Mouse (Mus musculus) left cerebral cortex, postnatal 25 days (tissue): ENCODE data around the gene Plau. TPM values are rescaled to one million over a fixed set of nuclear protein-coding genes. Genes with fewer than 3 reads are reported as not detected.
A peak's percentile ranks its signal among the peaks of the same experiment; 100 is the strongest.

Experiments used
- DNase-seq, 2 experiments: peaks; one replicate each; pipeline ENCODE4 v3.0.0; 2022; ENCODE audit warnings: low spot score in 2 of 2, mixed read lengths in 1 of 2
- intact Hi-C: fragments of 180-260 bp; cut with DNase I; formaldehyde crosslinking; loops from one replicate; pipeline ENCODE4 v1.15.1; 2025
- total RNA-seq, 2 experiments: library from RNA; stranded (reverse); gene quantifications; 2 replicates each; pipeline ENCODE4 v1.2.3; 2021

Gene Plau
- 1 to 10 TPM; 5.9 to 7.8 TPM for total RNA-seq

DNA sequence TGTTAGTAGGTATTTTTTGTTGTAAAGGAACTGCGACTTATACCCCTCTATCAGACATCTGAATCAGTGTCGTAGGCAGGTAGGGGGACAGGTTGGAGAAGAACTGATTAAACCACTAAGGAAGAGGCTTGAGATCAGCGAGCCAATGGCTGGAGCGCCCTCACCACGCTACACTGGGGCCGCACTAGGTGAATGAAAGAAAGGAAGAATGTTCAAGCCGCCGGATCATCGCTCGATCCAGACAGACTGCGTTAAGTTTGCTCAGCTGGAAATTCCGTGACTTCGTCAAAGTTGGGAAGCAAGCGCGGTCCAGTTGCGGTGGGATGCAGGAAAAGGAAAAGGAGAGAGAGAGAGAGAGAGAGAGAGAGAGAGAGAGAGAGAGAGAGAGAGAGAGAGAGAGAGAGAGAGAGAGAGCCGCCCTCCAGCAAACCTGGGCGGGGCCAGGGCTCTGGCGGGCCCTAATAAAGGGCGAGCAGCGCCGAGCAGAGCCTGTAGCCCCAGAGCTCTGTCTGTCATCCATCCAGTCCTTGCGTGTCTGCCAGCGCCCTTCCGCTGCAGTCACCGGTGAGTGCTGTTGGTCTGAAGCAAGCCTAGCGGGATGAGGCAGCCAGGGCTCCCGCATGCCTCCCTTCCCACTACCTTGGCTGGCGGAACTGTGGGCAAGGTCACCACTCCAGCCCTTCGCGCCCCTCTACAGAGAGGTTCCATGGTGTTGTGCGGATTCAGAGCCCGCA is at the start of gene Plau:
Gene Plau, plus strand, starts transcription at position 490 of the 734 bp plus-strand sequence.
- intact Hi-C loops = no loop called here
- peak; percentile 28 to 55 for DNase-seq

DNA sequence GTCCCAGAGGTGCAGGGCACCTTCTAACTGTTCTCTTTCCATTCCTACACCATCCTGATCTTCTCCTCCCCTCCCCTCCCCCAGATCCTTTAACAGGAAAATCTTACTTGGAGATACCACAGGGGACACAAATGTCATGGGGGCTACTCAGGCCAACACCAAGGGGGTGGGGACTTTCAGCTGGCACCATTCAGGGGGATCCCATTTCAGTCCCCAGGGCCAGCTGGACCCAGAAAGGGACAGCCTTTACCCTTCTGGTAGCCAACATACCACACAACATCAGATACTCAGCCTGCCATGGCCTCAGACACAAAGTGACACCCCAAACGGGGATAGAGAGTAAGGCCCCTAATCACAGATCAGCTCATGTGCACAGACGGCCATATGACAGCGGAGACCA is 48.3 kb upstream of the Plau start:
- no peak for DNase-seq
- intact Hi-C loops = no loop called here

DNA sequence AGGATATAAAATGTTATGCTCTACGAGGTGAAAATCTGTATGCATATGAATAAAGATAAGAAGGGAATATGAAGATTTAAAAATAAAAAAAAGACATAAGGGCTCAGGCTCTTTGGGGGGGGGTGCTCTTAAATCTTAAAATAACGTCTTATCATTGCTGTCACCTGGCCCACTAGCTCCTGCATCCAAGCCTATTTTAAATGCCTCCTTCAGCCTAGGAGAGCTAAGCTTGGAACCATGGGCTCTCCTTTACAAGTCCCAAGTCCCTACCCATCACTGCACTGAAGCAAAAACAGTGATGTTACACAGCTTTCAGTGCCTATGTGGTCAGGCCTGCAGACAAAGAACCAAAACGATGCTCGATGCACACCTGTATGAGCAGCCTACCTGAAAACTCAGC is 46.9 kb upstream of the Plau start:
- intact Hi-C loops = no loop called here
- peak in 1 of 2 experiments; percentile 67 for DNase-seq

DNA sequence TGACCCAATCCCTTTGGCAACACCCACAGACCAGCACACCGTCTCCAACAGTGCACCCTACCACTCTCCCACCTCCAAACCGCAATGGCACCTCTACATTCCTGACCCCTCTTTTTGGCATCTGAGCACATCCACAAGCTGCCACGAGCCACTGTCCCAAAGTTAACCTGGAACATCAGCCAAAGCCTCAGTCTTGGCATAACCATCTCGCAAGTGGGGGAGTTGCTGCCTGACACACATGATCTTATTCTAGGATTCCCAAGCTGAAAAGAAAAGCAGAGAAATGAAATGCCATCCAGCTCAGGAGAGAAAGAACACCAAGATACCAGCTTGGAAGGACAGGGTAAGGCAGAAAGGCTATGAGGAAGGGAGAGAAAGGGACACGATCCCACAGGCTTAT is 46.0 kb upstream of the Plau start:
- intact Hi-C loops = loop anchor here (5.0 kb wide), 1 partner anchor 33 kb away; no protein-coding TSS in a partner anchor

DNA sequence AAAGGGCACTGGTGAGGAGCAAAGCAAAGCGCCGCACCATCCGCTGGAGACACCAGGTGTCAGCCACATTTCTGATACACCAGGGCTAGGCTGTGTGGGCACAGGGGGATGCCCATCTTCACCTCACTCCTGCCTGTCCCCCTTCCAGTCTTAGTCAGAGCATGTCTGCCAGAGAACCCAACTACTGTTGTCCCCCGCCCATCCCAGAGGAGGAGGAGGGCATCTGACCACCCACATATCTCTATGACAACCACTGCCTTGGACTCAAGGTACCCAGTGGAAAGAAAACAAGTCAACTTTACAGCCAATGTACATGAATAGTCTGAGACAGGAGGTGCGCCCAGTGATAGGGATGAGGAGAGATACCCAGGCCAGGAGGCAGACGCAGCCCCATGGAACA is 45.5 kb upstream of the Plau start:
- peak in 1 of 2 experiments; percentile 76 for DNase-seq

More for the DNA sequence above, 46.0 kb upstream of the Plau start:
- DNase-seq = peak in 1 of 2 experiments; percentile 75

DNA sequence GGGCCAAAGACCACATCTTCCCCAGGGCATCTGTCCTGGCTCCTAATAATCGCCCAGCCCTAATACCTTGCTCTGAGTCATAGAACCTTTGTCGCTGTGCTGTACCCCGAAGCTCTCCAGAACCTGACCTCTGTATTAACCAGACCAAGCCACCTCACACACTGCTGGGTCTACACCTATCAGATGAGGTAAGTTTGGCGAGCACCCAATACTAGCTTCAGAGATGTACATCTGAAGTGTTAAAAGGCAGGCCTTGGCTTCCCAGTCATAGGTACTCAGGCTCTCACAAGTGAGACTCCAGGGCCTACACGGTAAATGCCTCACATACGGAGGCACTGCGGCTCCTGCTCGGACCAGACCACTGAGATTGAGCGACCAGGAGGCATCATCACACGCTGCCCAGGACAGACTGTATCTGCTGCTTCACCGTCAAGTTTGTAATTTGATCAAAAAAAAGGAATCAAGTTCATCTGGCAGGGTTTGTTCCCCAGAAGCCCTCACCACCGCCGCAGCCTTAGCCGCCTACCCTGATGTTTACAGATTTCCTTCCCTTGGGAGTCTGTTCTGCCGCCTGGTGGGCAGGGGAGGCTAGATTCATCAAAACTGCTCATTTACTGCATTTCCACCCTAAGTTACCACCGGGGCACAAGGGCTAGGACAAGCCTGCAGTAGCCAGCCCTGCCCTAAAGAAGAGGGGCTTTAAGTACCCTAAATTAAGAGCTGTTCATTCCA is 44.8 kb upstream of the Plau start:
- intact Hi-C loops = loop anchor here (5.0 kb wide), 1 partner anchor 34 kb away; no protein-coding TSS in a partner anchor
- peak; percentile 29 to 56 for DNase-seq

More for the DNA sequence above, 45.5 kb upstream of the Plau start:
- intact Hi-C loops = loop anchor here (5.0 kb wide), 1 partner anchor 34 kb away; no protein-coding TSS in a partner anchor

DNA sequence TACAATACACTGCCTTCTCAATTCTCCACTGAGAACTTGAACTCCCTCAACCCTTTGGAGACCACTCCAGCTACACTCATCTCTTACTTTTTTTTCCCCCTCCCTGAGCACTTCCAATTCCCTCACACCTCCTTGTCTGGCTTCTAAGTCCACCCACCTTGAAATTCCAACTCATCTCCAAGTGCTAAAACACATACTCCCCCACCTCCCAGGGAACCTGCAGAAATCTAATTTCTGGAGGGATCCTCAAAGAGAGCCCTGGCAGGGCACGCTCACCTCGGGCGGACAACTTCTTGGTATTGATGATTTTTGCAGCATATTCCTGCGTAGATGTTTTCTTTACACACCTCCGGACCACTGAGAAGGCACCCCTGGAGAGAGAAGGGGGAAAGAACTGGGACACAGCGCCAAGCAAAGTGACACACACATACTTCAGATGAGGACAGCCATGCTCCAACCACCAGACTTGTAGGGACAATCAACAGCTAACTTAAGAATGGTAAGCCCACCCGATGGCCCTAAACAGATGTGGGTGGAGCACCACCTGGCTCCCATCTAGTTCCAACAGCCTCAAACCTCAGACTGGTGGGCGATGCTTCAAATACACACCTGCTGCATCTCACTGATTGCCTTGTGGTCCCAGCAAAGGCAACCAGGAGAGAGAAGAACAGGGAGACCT is 44.1 kb upstream of the Plau start:
- peak; percentile 31 to 79 for DNase-seq
- intact Hi-C loops = loop anchor here (5.0 kb wide), 1 partner anchor 35 kb away; no protein-coding TSS in a partner anchor

DNA sequence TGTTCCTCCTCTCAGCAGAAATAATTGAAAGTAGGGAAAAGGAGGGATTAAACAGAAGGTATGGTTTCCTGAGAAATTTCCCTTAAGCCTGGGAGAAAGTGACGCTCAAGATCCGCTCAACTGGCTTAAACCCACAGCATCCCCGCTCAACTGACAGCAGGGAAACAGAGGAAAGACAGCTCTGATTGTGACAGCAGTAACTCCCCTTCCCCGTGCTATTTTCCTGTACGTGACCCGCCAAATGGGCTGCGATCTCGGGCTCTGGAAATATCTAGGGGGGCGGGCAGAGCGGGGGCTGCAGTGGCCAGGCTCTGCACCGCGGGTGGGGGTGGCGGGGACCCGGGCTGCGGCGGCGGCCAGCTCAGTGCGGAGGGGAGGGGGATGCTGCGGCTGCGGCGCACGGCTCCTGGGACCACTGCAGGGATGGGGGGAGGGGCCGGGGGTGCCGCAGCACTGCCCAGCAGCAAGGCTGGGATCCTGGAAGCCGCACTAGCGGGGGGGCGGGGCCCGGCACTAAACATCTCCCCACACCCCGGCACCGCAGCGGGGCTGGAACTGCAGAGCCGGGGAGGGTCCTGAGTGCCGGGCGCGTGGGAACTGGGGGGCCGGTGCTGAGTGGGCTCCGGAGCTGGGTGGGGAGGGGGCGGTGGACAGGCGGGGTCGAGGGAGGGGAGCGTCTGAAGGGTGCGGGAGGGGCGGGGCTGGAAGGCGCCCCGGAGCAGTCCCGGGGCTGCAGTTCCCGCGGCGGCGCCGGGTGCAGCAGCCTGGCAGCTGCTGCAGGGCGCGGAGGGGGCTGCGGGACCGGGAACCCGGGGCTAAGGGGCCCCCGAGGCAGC is 43.3 kb upstream of the Plau start:
- peak in 1 of 2 experiments; percentile 21 for DNase-seq
- intact Hi-C loops = loop anchor here (5.0 kb wide), 1 partner anchor 36 kb away; no protein-coding TSS in a partner anchor

DNA sequence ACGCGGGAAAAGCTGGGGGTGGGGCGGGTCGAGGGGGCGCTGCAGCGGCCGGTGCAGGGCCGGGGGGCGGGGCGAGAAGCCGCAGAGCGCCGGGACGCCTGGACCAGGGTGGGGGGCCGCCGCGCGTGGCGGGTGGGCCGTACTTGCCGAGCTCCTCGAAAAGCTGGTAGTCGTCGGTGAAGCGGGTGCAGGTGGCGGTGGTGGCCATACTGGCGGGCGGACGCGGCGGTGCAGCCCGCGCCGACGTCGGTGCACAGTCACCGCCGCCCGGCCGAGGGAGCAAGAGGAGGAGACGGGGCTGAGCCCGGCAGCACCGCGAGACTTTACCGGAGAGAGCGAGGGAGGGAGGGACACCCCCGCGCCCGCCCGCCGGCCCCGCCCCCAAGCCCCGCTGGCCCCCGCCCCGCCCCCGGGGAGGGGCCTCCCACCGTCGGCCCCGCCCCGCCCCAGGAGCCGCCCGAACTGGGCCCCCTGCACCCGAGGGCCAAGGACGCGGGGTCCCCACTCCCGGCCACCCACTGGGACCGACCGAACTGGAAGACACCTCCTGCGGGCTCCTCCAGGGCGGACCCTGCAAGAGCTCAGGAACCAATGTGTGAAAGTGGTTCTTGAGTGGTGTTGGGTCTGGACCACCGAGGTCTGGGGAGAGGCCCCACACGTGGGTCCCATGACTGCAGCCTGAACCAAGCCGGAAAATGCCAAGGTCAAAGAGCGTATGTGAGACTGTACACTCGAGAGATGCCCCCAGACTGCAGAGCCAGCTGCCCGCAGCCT is 42.5 kb upstream of the Plau start, which contains the start of gene Camk2g:
Gene Camk2g, minus strand, starts transcription at position 331 of the 774 bp plus-strand sequence.
- peak; percentile 70 to 78 for DNase-seq
- intact Hi-C loops = loop anchor here (5.0 kb wide), 1 partner anchor 37 kb away; no protein-coding TSS in a partner anchor

DNA sequence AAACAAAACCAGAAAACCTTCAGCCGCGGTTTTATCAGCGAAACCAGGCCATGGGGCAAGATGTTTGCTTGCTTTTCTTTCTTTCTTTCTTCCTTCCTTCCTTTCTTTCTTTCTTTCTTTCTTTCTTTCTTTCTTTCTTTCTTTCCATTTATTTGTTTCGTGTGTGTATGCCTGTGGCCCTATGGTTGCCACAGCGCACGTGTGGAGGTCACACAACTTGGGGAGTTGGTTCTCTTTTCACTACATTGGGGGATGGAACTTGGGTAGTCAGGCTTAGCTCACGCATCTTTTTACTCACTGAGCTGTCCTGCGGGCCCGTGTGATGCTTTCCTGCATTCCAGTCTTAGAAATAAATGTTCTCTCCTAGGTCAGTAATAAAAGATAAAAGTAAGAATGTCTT is 41.9 kb upstream of the Plau start:
- intact Hi-C loops = loop anchor here (5.0 kb wide), 1 partner anchor 37 kb away; no protein-coding TSS in a partner anchor

DNA sequence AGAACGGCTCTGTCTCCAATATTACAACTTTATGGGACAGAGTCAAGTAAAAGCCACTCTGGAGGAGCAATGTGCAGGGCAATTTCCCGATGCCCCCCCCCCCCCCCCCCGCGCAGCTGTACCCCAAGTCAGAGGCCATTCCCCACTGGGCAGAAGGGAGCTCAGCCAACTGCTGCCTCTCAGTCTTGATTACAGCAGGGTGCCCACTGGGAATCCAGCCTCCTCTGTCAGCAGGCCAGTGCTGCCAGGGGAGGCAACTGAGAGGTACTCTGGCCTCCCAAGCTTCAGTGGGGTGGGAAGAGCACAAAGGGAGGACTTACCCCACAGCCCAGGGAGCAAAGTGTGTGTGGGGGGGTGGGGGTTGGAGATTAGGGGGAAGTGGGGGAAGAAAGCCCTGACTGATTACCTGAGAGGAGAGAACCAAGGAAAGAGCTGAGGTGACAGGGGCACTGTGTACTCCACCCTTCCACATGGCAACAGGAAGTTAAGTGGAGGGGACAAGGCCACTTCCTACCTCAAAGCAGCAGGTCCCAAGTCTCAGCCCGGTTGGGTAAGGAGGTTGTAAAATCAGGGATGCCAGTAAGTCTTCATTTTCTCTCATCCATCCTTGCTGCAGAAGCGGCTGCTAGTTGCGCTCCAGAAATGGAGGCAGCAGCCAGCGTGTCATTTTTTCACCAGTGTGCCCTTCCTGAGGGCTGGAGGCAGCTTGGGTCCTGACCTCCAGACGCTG is 40.9 kb upstream of the Plau start:
- DNase-seq = no peak
- intact Hi-C loops = no loop called here

More for the DNA sequence above, 41.9 kb upstream of the Plau start:
- DNase-seq = no peak

DNA sequence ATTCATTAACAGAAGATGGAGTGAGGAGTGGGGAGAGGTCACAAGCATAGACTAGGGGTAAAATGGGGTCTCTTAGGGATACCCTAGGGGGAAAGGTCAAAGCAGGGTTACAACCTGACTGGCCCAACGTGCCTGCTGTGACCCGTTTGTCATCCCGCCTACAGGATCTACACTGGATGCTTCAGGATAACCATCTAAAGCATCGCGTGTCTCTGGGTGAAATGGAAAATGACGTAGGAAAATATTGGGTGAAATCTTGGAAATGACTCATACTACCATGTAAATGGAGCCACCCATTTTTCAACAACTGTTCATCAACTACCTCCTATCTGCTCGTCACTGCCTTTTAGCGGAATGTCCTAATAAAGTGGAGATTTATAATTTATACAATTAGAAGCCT is 40.3 kb upstream of the Plau start:
- intact Hi-C loops = no loop called here
- no peak for DNase-seq

DNA sequence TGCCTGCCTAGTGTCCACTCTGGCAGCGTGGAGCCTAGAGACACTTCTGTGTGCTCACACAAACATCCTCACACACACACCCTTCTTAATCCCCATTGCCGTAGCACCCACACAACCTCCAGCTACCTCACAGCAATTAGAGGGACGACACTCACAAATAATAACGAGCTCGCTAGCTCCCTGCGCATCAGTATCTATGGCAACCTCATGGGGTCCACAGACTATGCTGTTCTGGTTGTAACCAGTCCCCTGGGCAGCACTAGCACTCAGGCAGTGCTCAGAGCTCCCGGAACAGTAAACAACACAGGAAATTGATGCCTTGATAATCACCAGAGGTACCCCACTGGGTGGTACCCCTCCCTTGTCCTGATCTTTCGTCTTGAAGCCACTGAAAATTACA is 39.8 kb upstream of the Plau start:
- intact Hi-C loops = no loop called here

DNA sequence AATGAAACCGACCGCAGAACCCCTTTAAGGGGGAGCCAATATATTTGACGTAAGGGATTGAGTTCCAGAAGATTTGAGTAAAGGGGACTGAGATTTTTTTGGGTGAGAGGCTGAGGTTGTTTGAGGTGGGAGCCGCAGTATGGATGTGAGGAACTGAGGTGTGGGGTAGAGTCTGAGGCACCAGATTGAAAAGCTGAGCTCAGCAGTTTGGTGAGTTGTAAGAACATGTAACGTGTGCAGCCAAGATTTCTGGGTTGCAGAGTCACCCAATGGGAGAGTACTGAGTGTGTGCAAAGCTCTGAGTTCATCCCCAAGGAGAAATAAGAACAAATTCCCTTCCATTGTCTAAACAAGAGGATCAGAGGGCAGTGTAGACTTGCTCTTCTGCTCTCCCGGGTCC is 38.2 kb upstream of the Plau start:
- no peak for DNase-seq
- intact Hi-C loops = loop anchor here (1.0 kb wide), 1 partner anchor 32 kb away; no protein-coding TSS in a partner anchor

More for the DNA sequence above, 39.8 kb upstream of the Plau start:
- DNase-seq = no peak

DNA sequence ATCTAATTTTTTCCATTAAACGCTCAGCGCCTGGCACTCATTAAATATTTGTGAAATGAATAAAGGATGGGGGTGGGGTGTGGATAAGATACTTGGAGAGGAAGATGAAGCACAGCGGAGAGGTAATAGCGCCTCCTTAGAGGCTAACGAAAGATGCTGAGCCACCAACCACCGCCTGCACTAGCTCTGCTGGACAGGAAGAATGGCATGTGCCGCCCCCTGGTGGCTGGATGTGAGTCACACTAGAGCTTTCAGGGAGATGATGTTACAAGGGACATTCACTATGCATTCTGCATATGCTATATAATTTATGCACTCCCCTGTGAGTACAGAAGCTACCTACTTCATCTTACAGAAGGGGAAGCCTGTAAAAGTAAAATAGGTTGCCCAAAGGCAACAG is 37.7 kb upstream of the Plau start:
- peak; percentile 82 to 91 for DNase-seq
- intact Hi-C loops = loop anchor here (1.0 kb wide), 1 partner anchor 32 kb away; no protein-coding TSS in a partner anchor

DNA sequence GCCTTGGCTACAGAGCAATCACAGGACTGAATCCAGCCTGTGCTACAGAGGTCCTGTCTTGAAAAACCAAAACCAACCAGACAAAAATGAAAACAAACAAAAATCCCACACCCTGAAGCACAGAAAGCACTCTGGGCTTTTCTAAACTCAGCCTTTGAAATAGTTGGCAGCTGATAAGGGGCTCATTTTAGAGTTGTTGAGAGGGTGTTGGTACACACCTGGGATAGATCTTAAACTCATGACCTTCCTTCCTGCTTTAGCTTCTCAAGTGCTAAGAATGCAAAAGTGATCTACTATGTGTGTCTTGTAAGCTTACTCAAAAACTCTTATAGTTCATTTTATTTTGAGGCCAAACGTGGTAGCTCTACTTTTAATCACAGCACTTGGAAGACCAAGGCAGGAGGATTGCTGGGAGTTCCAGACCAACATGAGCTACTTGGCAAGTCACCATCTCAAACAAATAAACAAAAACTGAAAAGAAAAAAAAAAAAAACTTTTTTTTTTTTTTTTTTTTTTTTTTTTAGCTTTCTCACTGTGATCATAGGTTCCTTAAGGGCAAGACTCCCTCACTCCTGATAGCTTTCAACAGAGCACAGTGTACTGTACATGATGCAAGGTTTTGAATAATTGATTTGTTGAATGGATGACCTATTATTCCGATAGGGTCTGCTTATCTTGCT is 33.4 kb upstream of the Plau start:
- DNase-seq = no peak
- intact Hi-C loops = loop anchor here (1.0 to 5.0 kb wide), 2 partner anchors 70 to 214 kb away; no protein-coding TSS in a partner anchor

DNA sequence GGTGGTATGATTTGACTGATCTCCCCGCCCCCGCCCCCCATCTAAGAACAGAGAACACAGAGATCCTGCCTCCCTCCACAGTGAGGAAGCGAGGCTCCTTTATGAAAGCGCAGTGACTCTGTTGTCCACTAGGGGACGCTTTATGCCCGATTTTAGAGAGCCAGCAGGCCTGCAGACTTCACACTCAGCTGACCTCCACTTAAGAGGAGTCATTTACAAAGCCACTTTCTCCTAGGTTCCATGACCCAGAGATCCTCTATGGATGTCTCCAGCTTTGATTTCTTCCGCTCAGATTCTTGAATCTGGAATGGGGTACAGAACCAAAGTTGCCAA is 32.9 kb upstream of the Plau start:
- DNase-seq = peak; percentile 69 to 84
- intact Hi-C loops = loop anchor here (1.0 to 5.0 kb wide), 2 partner anchors 70 to 214 kb away; no protein-coding TSS in a partner anchor
